Mouse (Mus musculus): ENCODE data around the gene Wipi1.

- no peak for TF ChIP-seq CTCF (IDR thresholded peaks at IDR 0.05; ENCODE audit: low read depth, low read length)
- no peak for TF ChIP-seq POLR2A (IDR thresholded peaks at IDR 0.05; ENCODE audit: borderline replicate concordance, low read depth, low read length)
These were observed 3.5 kb upstream of the Wipi1 start for GRCm38 (mm10) chr11:109615286-109615685.
